Mouse (Mus musculus) neural tube, embryonic 13.5 days (tissue): Measurements from ENCODE around the gene Fbl. TPM values are rescaled to one million over a fixed set of nuclear protein-coding genes. Genes with fewer than 3 reads are reported as not detected.

Source experiments
- ATAC-seq: fragments of 200-750 bp; cut with Nextera tagmentation; 2 replicates; pipeline ENCODE4 v1.8.0; 2017; ENCODE audit warnings: low read depth, mild to moderate bottlenecking, moderate TSS enrichment, moderate library complexity
- H3K27ac ChIP-seq: fragments of 300-500 bp; sonication (generic); replicated peaks from 2 replicates; pipeline ENCODE4 v1.5.1; 2015; ENCODE audit warnings: moderate library complexity, mild to moderate bottlenecking, inconsistent platforms
- H3K27me3 ChIP-seq: fragments of 300-500 bp; sonication (generic); 2 replicates; pipeline ENCODE4 v1.6.1; 2015; ENCODE audit warnings: mild to moderate bottlenecking, inconsistent platforms
- H3K36me3 ChIP-seq: fragments of 300-500 bp; sonication (generic); 2 replicates; pipeline ENCODE4 v1.6.1; 2015; ENCODE audit warnings: mild to moderate bottlenecking, inconsistent platforms
- H3K4me1 ChIP-seq: fragments of 300-500 bp; sonication (generic); replicated peaks from 2 replicates; pipeline ENCODE4 v1.6.1; 2015; ENCODE audit warnings: inconsistent platforms
- H3K4me2 ChIP-seq: fragments of 300-500 bp; sonication (generic); 2 replicates; pipeline ENCODE4 v1.6.1; 2015; ENCODE audit warnings: inconsistent platforms, mild to moderate bottlenecking, moderate library complexity
- H3K4me3 ChIP-seq: fragments of 300-500 bp; sonication (generic); 2 replicates; pipeline ENCODE4 v1.5.1; 2015; ENCODE audit warnings: mild to moderate bottlenecking, inconsistent platforms
- H3K9ac ChIP-seq: fragments of 300-500 bp; sonication (generic); 2 replicates; pipeline ENCODE4 v1.6.1; 2015; ENCODE audit warnings: moderate library complexity, mild to moderate bottlenecking, inconsistent platforms
- H3K9me3 ChIP-seq: fragments of 300-500 bp; sonication (generic); 2 replicates; pipeline ENCODE4 v1.6.1; 2016; ENCODE audit warnings: inconsistent platforms
- WGBS: fragments of 180-500 bp; shearing (Covaris S2); methylation state at CpG from one replicate; pipeline ENCODE4 v1.1.7; 2015; 5-methylcytosine and 5-hydroxymethylcytosine counted together
- polyA plus RNA-seq: library from polyadenylated mRNA; unstranded; fragments of >200 nt; fragmentation: Nextera tagmentation; extraction: Ambion mirVana; gene quantifications from 2 replicates; pipeline ENCODE4 v1.2.1, GENCODE M21; 2015

The Fbl gene
- polyA plus RNA-seq, 1 experiment from 2014 or later, result 81.3 TPM

GRCm38 (mm10) chr7:28168320-28169115, 992 bp upstream of the Fbl start:
- Histone ChIP-seq H3K4me3 (peak overlapping the region; percentile 80), H3K9me3 (no peaks in the 10 kb centered on the region), H3K27me3 (no peaks in the 10 kb centered on the region), H3K9ac (peak overlapping the region; percentile 82), H3K36me3 (no peaks in the 10 kb centered on the region), H3K4me1 (peaks cover 30% of the 10 kb centered on the region), H3K4me2 (peak overlapping the region; percentile 92), H3K27ac (peak overlapping the region; percentile 86)
- WGBS, result 14% methylated on average over 9 of the region's 9 CpGs
- ATAC-seq, result peak; percentile 41

GRCm38 (mm10) chr7:28175358-28175757, 5.8 kb downstream of the Fbl start:
- no peaks in the 10 kb centered on the region for H3K9me3 ChIP-seq
- WGBS, result 90% methylated on average over 4 of the region's 4 CpGs
- no peak for ATAC-seq
- no peak overlapping the region for H3K4me3 ChIP-seq
- no peak overlapping the region for H3K4me2 ChIP-seq
- H3K27me3 ChIP-seq, result no peaks in the 10 kb centered on the region
- peaks cover 18% of the 10 kb centered on the region for H3K4me1 ChIP-seq
- H3K36me3 ChIP-seq, result peaks cover 39% of the 10 kb centered on the region
- H3K9ac ChIP-seq, result no peak overlapping the region; the same call in 1 of the 2 replicates
- no peak overlapping the region for H3K27ac ChIP-seq

- Histone ChIP-seq H3K9me3 (no peaks in the 10 kb centered on the region), H3K4me3 (peak within 1 kb of the TSS; percentile 98), H3K36me3 (peaks cover 70% of the 10 kb centered on the region), H3K4me1 (peaks cover 20% of the 10 kb centered on the region), H3K9ac (peak within 1 kb of the TSS; percentile 93), H3K27ac (peak within 1 kb of the TSS; percentile 95), H3K4me2 (peak within 1 kb of the TSS; percentile 89), H3K27me3 (no peaks in the 10 kb centered on the region)
- WGBS, result under 1% methylated on average over 25 of the region's 25 CpGs
- ATAC-seq, result peak; percentile 90
Observed at GRCm38 (mm10) chr7:28179228-28179627, 9.7 kb downstream of the Fbl start, which contains the start of gene Dyrk1b. Gene Dyrk1b (plus strand): TSS chr7:28179469.

- H3K9me3 ChIP-seq, result no peaks in the 10 kb centered on the region
- peak; percentile 97 for ATAC-seq
- H3K36me3 ChIP-seq, result peaks cover 74% of the 10 kb centered on the region
- peak overlapping the region; percentile 89 for H3K4me2 ChIP-seq
- H3K4me1 ChIP-seq, result peaks cover 20% of the 10 kb centered on the region
- WGBS, result under 1% methylated on average over 48 of the region's 56 CpGs
- peak overlapping the region; percentile 98 for H3K4me3 ChIP-seq
- H3K27ac ChIP-seq, result peak overlapping the region; percentile 95
- H3K27me3 ChIP-seq, result no peaks in the 10 kb centered on the region
- H3K9ac ChIP-seq, result peak overlapping the region; percentile 93
Observed at GRCm38 (mm10) chr7:28179741-28180377, 10.3 kb downstream of the Fbl start.

- peaks cover 20% of the 10 kb centered on the region for H3K4me1 ChIP-seq
- no peak for ATAC-seq
- no peaks in the 10 kb centered on the region for H3K27me3 ChIP-seq
- H3K9ac ChIP-seq, result peak overlapping the region; percentile 93
- no peaks in the 10 kb centered on the region for H3K9me3 ChIP-seq
- H3K4me3 ChIP-seq, result peak overlapping the region; percentile 98
- 82% methylated on average over 5 of the region's 5 CpGs for WGBS
- H3K4me2 ChIP-seq, result peak overlapping the region; percentile 89
- H3K27ac ChIP-seq, result no peak overlapping the region
- H3K36me3 ChIP-seq, result peaks cover 74% of the 10 kb centered on the region
Observed at GRCm38 (mm10) chr7:28180890-28181289, 11.4 kb downstream of the Fbl start.

- 97% methylated on average over 12 of the region's 12 CpGs for WGBS
- H3K4me1 ChIP-seq, result peaks cover 20% of the 10 kb centered on the region
- peak overlapping the region; percentile 89 for H3K4me2 ChIP-seq
- no peak overlapping the region for H3K27ac ChIP-seq
- no peaks in the 10 kb centered on the region for H3K27me3 ChIP-seq
- H3K36me3 ChIP-seq, result peaks cover 74% of the 10 kb centered on the region
- H3K9ac ChIP-seq, result peak overlapping the region; percentile 93
- H3K4me3 ChIP-seq, result peak overlapping the region; percentile 98
- no peaks in the 10 kb centered on the region for H3K9me3 ChIP-seq
- ATAC-seq, result no peak
Observed at GRCm38 (mm10) chr7:28181376-28181775, 11.9 kb downstream of the Fbl start.

GRCm38 (mm10) chr7:28182320-28182719, 12.8 kb downstream of the Fbl start:
- WGBS, result 94% methylated on average over 22 of the region's 22 CpGs
- Histone ChIP-seq H3K9ac (no peak overlapping the region), H3K4me2 (no peak overlapping the region), H3K9me3 (no peaks in the 10 kb centered on the region), H3K27ac (no peak overlapping the region), H3K27me3 (no peaks in the 10 kb centered on the region), H3K4me3 (no peak overlapping the region), H3K36me3 (peaks cover 74% of the 10 kb centered on the region), H3K4me1 (peaks cover 20% of the 10 kb centered on the region)
- no peak for ATAC-seq

GRCm38 (mm10) chr7:28185884-28186283, 16.4 kb downstream of the Fbl start:
- Histone ChIP-seq H3K4me2 (no peak overlapping the region), H3K27ac (no peak overlapping the region), H3K4me1 (peaks cover 10% of the 10 kb centered on the region), H3K9me3 (no peaks in the 10 kb centered on the region), H3K27me3 (no peaks in the 10 kb centered on the region), H3K9ac (no peak overlapping the region), H3K4me3 (no peak overlapping the region), H3K36me3 (peaks cover 96% of the 10 kb centered on the region)
- 90% methylated on average over 14 of the region's 14 CpGs for WGBS
- ATAC-seq, result no peak

- ATAC-seq, result no peak
- no peaks in the 10 kb centered on the region for H3K27me3 ChIP-seq
- H3K36me3 ChIP-seq, result peaks cover 98% of the 10 kb centered on the region
- WGBS, result 94% methylated on average over 8 of the region's 8 CpGs
- no peaks in the 10 kb centered on the region for H3K9me3 ChIP-seq
- no peak overlapping the region for H3K9ac ChIP-seq
- H3K4me3 ChIP-seq, result no peak overlapping the region
- H3K27ac ChIP-seq, result no peak overlapping the region
- H3K4me1 ChIP-seq, result peaks cover 2% of the 10 kb centered on the region; the same call in 1 of the 2 replicates
- no peak overlapping the region for H3K4me2 ChIP-seq
Observed at GRCm38 (mm10) chr7:28186631-28187030, 17.1 kb downstream of the Fbl start.

- Histone ChIP-seq H3K27ac (no peak overlapping the region), H3K4me3 (no peak overlapping the region), H3K36me3 (peaks cover 91% of the 10 kb centered on the region), H3K4me2 (no peak overlapping the region), H3K9ac (no peak overlapping the region), H3K9me3 (no peaks in the 10 kb centered on the region), H3K27me3 (no peaks in the 10 kb centered on the region), H3K4me1 (no peaks in the 10 kb centered on the region)
- 96% methylated on average over 3 of the region's 3 CpGs for WGBS
- ATAC-seq, result no peak
Observed at GRCm38 (mm10) chr7:28191489-28191888, 22.0 kb downstream of the Fbl start.

GRCm38 (mm10) chr7:28191903-28192302, 22.4 kb downstream of the Fbl start:
- Histone ChIP-seq H3K9me3 (no peaks in the 10 kb centered on the region), H3K4me3 (no peak overlapping the region), H3K36me3 (peaks cover 90% of the 10 kb centered on the region), H3K4me2 (no peak overlapping the region), H3K27ac (no peak overlapping the region), H3K27me3 (no peaks in the 10 kb centered on the region), H3K4me1 (no peaks in the 10 kb centered on the region), H3K9ac (no peak overlapping the region)
- ATAC-seq, result no peak
- WGBS, result 100% methylated on average over 1 of the region's 1 CpGs

- no peak for ATAC-seq
- H3K27ac ChIP-seq, result no peak overlapping the region
- H3K36me3 ChIP-seq, result peaks cover 64% of the 10 kb centered on the region
- 84% methylated on average over 5 of the region's 5 CpGs for WGBS
- no peak overlapping the region for H3K9ac ChIP-seq
- no peaks in the 10 kb centered on the region for H3K4me1 ChIP-seq
- H3K9me3 ChIP-seq, result no peaks in the 10 kb centered on the region
- H3K4me2 ChIP-seq, result no peak overlapping the region
- H3K27me3 ChIP-seq, result no peaks in the 10 kb centered on the region
- H3K4me3 ChIP-seq, result no peak overlapping the region
Observed at GRCm38 (mm10) chr7:28195414-28196098, 26.0 kb downstream of the Fbl start.
